Mouse (Mus musculus) heart, adult 18-20 months (tissue): ENCODE results near the gene Myh8. TPM values are rescaled to one million over a fixed set of nuclear protein-coding genes. Genes with fewer than 3 reads are reported as not detected.
A peak's percentile ranks its signal among the peaks of the same experiment; 100 is the strongest.

Experiments
- DNase-seq, 2 experiments: peaks; one replicate each; pipeline ENCODE4 v3.0.0; 2021 to 2022; ENCODE audit warnings: mixed read lengths in 1 of 2
- long read RNA-seq, 2 experiments: library from polyadenylated mRNA; stranded (forward); transcript quantifications; one replicate each; pipeline ENCODE4 v2.0.0; 2021
- total RNA-seq, 2 experiments: library from RNA; stranded (reverse); gene quantifications; 2 replicates each; pipeline ENCODE4 v1.2.3; 2021

Myh8 gene
- under 1 TPM in 1 of 2 experiments, not detected in 1; 0.05 TPM for total RNA-seq
- long read RNA-seq, experiment 1 = 0 reads
- long read RNA-seq, experiment 2 = 0 reads

DNA sequence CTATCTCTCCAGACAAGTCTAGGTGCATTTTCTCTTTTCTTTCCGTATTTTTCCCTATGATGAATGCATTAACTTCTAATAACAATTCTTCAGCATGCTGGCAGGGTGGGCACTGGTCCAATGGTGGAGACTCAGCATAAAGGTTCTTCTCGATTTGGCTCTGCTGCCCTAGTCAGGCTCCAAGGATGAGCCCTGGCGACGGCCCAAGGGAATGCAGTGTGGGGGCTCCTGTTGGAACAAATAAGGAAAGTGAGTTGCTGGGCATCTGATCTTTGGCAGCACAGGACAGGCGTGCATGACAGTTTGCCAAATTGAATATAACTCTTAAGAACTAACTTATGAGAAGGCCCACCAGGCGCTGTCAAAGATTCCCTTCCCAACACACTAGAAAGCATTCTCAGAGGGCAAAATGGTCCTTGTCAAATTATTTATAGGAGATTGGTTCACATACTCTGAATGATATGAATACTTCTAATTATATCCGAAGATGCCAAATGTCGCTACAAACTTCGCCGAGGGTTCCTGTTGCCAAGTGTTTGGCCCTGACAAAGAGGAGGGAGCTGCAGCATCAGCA lies at the start of gene Myh8:
Myh8 (plus strand) TSS at position 524 of the 574 bp plus-strand sequence.
- DNase-seq = no peak

DNA sequence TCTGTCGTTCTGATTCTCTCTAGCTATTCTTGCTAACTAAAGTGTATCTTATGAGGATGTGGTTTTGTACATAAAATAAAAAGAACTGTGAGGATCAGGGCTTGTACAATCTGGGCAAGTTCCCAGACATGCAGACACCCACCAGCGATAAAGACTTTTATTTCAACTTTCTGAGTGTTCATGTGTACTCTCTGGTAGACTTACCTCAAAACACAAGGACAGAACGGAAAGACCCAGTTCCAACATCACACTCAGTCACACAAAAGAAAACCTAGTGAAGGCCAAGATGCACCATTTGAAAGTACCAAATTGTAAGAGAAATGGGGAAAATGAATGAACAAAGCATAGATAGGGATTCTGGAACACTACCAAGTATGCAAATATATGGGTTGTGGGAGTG lies 48.2 kb upstream of the Myh8 start:
- no peak for DNase-seq

- DNase-seq = no peak
Observed at GRCm38 (mm10) chr11:67229166-67229565, 47.8 kb upstream of the Myh8 start.

DNA sequence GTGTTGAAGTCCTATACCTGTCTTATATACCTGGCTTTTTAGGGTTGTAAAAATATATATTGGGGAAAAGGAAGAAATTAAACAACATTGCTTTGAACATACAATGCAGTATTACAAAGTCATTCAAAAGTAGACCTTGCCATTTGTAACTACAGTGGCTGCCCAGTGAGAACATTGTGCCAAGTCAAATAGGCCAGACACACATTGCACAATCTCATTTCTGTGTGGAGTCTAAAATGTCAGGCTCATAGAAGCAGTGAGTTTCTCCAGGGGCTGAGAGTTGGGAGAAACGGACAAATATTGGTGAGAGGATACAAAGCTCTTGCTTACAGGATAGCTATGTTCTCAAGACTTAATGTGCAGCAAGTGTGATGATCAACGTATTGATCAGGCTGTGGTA lies 47.0 kb upstream of the Myh8 start:
- DNase-seq = peak; percentile 29 to 44

GRCm38 (mm10) chr11:67235639-67236358 lies 41.1 kb upstream of the Myh8 start:
- peak; percentile 15 to 59 for DNase-seq

DNA sequence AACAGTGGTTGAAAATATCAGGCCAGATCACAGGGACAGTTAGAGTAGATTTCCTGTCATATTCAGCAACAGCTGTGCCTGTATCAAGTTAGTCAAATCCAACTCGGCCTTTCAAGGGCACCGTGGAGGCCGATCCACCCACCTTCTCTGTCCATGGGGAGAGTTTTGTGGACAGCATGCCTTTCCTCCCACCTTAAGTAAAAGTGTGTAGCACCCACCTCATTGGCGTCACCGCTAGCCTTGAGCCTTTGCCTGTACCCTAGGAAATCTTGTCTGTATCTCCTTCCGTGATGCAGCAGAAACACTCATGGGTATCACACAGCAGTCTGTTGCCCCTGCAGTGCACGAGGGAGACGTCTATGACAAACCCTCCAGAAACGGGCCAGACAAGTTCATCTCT lies 40.1 kb upstream of the Myh8 start:
- DNase-seq = no peak

- DNase-seq = no peak
Observed at GRCm38 (mm10) chr11:67237481-67238079, 39.3 kb upstream of the Myh8 start, which contains the start of gene Myh4. Gene Myh4 (plus strand): TSS chr11:67238029.

DNA sequence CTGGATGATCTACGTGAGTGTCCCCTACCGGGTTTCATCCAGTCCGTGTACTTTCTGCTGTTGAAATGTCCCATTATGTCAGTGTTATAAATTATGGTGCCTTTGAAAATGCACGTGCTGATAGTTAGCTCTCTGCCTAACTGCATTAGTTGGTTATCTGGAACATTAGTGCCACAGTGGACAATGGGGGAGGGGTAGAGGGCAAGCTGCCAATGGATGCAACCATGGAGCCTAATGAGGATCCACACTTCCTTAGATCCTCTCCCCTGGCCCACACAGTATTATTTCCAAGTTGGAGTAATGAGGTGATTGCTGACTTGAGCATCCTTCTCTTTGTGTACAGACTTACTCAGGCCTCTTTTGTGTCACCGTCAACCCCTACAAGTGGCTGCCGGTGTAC lies 35.9 kb upstream of the Myh8 start:
- no peak for DNase-seq

DNA sequence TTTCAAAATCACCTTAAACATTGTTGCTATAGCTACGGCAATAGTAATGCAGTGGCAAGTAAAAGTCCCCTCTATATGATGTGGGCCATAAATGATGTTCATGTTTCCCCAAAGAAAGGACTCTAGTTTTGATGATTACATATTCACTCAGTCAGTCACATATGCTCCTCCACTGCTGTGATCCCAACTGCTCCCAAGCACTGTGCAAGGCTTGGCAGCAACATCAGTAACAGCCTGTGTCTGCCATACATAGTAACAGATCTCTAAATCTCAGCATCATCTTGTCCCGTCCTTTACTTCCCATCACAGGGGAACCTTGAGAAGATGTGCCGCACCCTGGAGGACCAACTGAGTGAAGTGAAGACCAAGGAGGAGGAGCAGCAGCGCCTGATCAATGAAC lies 23.2 kb upstream of the Myh8 start:
- no peak for DNase-seq

DNA sequence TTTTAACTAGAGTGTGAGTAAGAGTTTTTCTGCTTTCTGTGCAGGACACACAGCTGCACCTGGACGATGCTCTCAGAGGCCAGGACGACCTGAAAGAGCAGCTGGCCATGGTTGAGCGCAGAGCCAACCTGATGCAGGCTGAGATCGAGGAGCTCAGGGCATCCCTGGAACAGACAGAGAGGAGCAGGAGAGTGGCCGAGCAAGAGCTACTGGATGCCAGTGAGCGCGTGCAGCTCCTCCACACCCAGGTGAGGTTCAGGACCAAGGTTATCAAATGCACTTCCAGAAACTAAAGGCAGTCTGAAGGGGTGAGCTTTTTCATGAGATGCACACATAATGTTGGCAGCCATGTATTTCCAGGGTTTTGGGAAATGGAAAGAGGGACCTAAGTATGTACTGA lies 19.9 kb upstream of the Myh8 start:
- no peak for DNase-seq

GRCm38 (mm10) chr11:67260956-67261355 lies 16.0 kb upstream of the Myh8 start:
- no peak for DNase-seq

GRCm38 (mm10) chr11:67293440-67293839 lies 16.5 kb downstream of the Myh8 start:
- DNase-seq = no peak

DNA sequence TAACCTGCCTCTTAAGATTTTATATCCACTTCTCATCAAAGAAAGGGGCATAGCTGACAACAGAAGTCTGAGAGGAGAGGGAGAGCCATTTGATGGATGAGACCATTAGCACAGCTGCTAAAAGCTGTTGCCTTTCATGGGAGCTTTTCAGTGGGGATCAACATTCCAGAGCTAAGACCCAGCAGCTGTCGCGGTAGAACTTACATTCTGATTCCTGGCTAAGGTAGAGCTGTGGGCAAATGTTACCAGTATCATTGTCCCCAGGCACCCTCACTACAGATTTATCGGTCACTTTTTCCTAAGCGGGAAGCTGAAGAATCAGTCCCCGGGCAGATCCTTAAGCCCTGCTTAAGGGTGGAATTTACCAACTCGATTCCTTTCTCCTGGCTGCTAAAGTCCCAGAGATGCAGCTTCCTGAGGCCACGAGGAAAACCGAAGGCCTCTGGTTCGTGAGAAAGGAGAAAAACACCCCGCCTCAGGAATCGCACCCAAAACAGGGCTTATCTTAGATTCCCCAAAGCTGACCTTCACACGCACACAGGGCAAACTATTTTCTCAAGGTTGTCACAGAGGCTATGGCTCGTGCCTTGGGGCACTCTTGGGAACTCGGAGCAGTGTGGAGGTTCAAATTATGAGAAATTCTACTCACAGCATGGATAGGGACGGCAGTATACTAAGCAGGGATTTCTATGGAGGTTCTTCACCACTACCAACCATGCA lies 37.0 kb downstream of the Myh8 start:
- no peak for DNase-seq

GRCm38 (mm10) chr11:67321358-67321757 lies 44.4 kb downstream of the Myh8 start, which contains the start of gene Myh13:
Gene Myh13 (plus strand): TSS chr11:67321658.
- no peak for DNase-seq

DNA sequence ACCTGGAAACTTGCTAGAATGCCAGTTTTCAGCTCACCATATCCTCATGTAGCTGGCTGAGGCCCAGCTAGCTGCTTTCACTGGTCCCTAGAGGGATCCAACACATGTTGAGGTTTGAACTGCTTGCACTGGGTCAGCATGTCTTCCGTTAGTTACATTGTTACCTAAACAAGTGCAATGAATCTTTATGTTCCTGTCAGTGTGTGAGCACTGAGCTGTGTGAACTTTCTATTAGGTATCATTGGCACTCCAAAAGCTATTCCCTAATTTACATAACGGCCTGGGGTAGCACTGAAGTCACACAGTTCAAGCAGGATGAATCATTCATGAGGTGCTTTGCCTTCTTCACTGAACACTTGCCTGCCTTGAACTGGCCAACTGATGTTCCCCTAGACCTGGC lies 49.6 kb downstream of the Myh8 start:
- DNase-seq = no peak

DNA sequence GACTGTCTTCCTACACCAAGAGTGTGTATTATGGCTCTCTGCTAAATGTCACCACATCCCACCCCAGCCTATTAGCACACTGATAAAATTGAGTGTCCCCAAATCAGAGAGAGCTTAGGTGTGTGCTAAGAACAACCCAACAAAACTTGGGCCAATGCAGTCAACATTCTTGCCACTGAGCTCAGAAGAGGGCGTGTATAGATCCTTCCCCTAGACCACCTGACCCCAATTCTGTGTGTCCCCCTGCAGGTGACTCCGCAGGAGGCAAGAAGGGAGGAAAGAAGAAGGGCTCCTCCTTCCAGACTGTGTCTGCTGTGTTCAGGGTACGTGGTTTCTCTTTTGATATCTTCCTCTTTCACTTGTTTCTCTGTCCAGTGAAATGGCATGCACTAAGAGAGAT lies 67.6 kb downstream of the Myh8 start:
- no peak for DNase-seq

GRCm38 (mm10) chr11:67345186-67345855 lies 68.4 kb downstream of the Myh8 start:
- DNase-seq = no peak

- DNase-seq = no peak
Observed at GRCm38 (mm10) chr11:67345856-67346236, 68.9 kb downstream of the Myh8 start.

- peak; percentile 46 to 86 for DNase-seq
Observed at GRCm38 (mm10) chr11:67350153-67350768, 73.3 kb downstream of the Myh8 start.

- DNase-seq = no peak
Observed at GRCm38 (mm10) chr11:67353011-67353410, 76.1 kb downstream of the Myh8 start.

DNA sequence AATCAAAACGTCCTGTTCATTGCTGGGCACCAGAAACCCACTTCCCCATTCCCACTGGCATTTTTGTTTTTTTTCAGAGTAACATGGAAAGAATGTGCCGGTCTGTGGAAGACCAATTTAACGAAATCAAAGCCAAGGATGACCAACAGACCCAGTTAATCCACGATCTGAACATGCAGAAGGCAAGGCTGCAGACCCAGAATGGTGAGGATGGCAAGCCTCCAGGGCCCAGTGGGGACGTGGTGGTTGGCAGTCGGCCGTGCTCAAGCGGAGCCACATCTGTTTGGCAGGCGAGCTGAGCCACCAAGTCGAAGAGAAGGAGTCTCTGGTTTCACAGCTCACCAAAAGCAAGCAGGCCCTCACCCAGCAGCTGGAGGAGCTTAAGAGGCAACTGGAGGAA lies 81.1 kb downstream of the Myh8 start:
- no peak for DNase-seq
